ENCODE assay signal across 11 mouse cellular contexts in the genomic region with DNA sequence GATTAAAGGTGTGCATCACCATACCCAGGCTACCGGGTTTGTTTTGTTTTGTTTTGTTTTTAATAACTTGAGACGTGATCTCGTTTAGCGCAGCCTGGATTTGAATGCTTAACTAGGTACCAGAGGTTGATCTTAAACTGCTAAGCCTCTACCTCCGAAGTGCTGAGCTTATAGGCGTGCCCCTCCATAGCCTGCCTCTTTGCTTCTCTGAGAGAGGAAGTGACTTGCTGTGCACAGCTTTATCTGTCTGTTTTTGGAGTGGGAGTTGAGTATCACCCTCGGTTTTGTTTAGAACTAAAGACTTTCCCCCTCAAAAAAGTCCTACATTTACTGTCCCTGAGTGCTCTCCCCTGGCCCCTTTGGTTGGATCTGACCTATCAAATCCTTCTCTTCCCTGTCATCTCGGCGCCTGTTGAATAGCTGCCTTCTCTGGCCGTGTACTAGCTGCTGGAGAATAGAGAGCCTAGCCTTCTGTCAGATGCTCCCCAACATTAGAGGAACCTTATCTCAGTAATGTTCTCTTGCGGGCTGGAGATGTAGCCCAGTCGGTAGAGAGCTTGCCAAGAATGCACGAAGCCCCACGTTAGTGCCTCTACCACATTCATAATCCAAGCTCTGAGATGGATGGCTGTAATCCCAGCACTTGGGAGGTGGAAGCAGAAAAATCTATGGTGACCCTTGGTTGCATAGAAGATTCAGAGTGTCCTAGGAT. TPM values are rescaled to one million over a fixed set of nuclear protein-coding genes. Genes with fewer than 3 reads are reported as not detected.
DNase-seq lines count a peak whose midpoint lies in the region; ATAC-seq lines count a peak whose summit lies in the region.
"Had no signal": no experiment of that assay in that cellular context is flagged by ENCODE, and none has a peak within 500 bp of the region (broad histone marks: within the 10 kb centered on the region; RNA-seq: fewer than 3 reads in every experiment).

No protein-coding gene starts in this region.

- intact Hi-C loops in left cerebral cortex, postnatal 36 days (cut with DNase I) = no loop called here

- H3K4me2 ChIP-seq in midbrain, embryonic 14.5 days (ENCODE audit: low read length) = peak overlapping the region; percentile 33

- H3K4me1 ChIP-seq in heart, embryonic 10.5 days = peaks cover 30% of the 10 kb centered on the region
- peaks cover 26% of the 10 kb centered on the region for H3K4me1 ChIP-seq in midbrain, embryonic 14.5 days (ENCODE audit: control insufficient read depth, insufficient read depth, low read length)

- WGBS in heart, embryonic 10.5 days = 40% methylated on average over 14 of the region's 14 CpGs
- 61% methylated on average over 14 of the region's 14 CpGs for WGBS in midbrain, embryonic 14.5 days

- no peaks in the 10 kb centered on the region for H3K9me3 ChIP-seq in heart, embryonic 10.5 days
- no peaks in the 10 kb centered on the region for H3K9me3 ChIP-seq in midbrain, embryonic 14.5 days (ENCODE audit: control insufficient read depth, low read length)

- peak overlapping the region; percentile 96; the same call in 1 of the 2 replicates for H3K4me3 ChIP-seq in heart, embryonic 10.5 days
- peak overlapping the region; percentile 94; the same call in 1 of the 2 replicates for H3K4me3 ChIP-seq in midbrain, embryonic 14.5 days (replicated peaks; ENCODE audit: low read depth, low read length)

- 0 out of 2 replicates have a peak, but pooled peaks have one; percentile 34 for ATAC-seq in erythroblast, adult 5-6 weeks (replicated peaks; ENCODE audit: low FRiP score, poor library complexity, severe bottlenecking)
- no peak for ATAC-seq in midbrain, embryonic 14.5 days (ENCODE audit: low FRiP score, low TSS enrichment)

- H3K27ac ChIP-seq in heart, embryonic 10.5 days = peak overlapping the region; percentile 100
- no peak overlapping the region for H3K27ac ChIP-seq in midbrain, embryonic 14.5 days (replicated peaks; ENCODE audit: low read depth, low read length)

- H3K9ac ChIP-seq in midbrain, embryonic 14.5 days (replicated peaks; ENCODE audit: low read length) = no peak overlapping the region

- H3K27me3 ChIP-seq in heart, embryonic 10.5 days (ENCODE audit: insufficient read depth, poor library complexity, severe bottlenecking) = no peaks in the 10 kb centered on the region
- no peaks in the 10 kb centered on the region for H3K27me3 ChIP-seq in midbrain, embryonic 14.5 days (ENCODE audit: control insufficient read depth, insufficient read depth, low read length)

- peak; percentile 70 for DNase-seq in heart, embryonic 10.5 days (ENCODE audit: low spot score)
- no peak for DNase-seq in heart, adult 8-10 months (ENCODE audit: low spot score)
- DNase-seq in CD4-positive helper T cell, adult 2 months (ENCODE audit: low read depth, low spot score) = peak; percentile 73
- no peak for DNase-seq in midbrain, embryonic 14.5 days
- no peak for DNase-seq in adrenal gland, adult (ENCODE audit: inconsistent age in 2 of 2, low spot score in 1 of 2)
- no peak for DNase-seq in ovary, postnatal 36 days (ENCODE audit: low spot score)
- DNase-seq in left cerebral cortex, postnatal 36 days (ENCODE audit: low spot score in 2 of 2) = no peak

- H3K36me3 ChIP-seq in heart, embryonic 10.5 days = no peaks in the 10 kb centered on the region
- H3K36me3 ChIP-seq in midbrain, embryonic 14.5 days (ENCODE audit: control insufficient read depth, insufficient read depth, low read length) = no peaks in the 10 kb centered on the region

RNA-seq across cellular contexts. Expression of a gene that starts 0.9 kb away (rescaled TPM):
- polyA plus RNA-seq in heart, embryonic 10.5 days (2016; fragmentation: Nextera tagmentation; extraction: Ambion mirVana) = 550 and 560 TPM in 2 replicates
- 100 to 1,000 TPM; 121 to 145 (median 138) TPM for total RNA-seq in heart, adult 8-10 months (2022)
- 236 and 252 TPM in 2 replicates for total RNA-seq in erythroblast, adult 5-6 weeks (2015; ENCODE audit: low replicate concordance)
- total RNA-seq in erythroblast, adult 5-6 weeks (2017; ENCODE audit: low replicate concordance) = 105 and 186 TPM in 2 replicates
- 984 and 991 TPM in 2 replicates for polyA plus RNA-seq in midbrain, embryonic 14.5 days (2014; fragmentation: Nextera tagmentation; extraction: Ambion mirVana)
- total RNA-seq in left cerebral cortex, postnatal 36 days (2021) = 100 to 1,000 TPM; 311 to 333 TPM

RNA-seq across cellular contexts. Expression of a gene that starts 51.1 kb away (rescaled TPM):
- not detected in 2 replicates for polyA plus RNA-seq in heart, embryonic 10.5 days (2016; fragmentation: Nextera tagmentation; extraction: Ambion mirVana)
- total RNA-seq in heart, adult 8-10 months (2022) = not detected
- total RNA-seq in erythroblast, adult 5-6 weeks (2015; ENCODE audit: low replicate concordance) = not detected in 2 replicates
- not detected in 2 replicates for total RNA-seq in erythroblast, adult 5-6 weeks (2017; ENCODE audit: low replicate concordance)
- not detected in 2 replicates for polyA plus RNA-seq in midbrain, embryonic 14.5 days (2014; fragmentation: Nextera tagmentation; extraction: Ambion mirVana)
- total RNA-seq in left cerebral cortex, postnatal 36 days (2021) = not detected
- total RNA-seq: ES-E14; left cerebral cortex, postnatal 25 days had no signal
- polyA plus RNA-seq: embryonic facial prominence, embryonic 11.5 days had no signal

Comparison
In these comparisons a context has a peak if more than half of its experiments do, and no peak if none do; other contexts are left out.
1. DNase-seq: peak in heart, embryonic 10.5 days (single experiment) and CD4-positive helper T cell, adult 2 months (single experiment); none in heart, adult 8-10 months (single experiment), midbrain, embryonic 14.5 days (single experiment), adrenal gland, adult (0 of 2), ovary, postnatal 36 days (single experiment) and left cerebral cortex, postnatal 36 days (0 of 2).